Mouse (Mus musculus) heart, embryonic 15.5 days (tissue): ENCODE data around the gene Hnrnph3. TPM values are rescaled to one million over a fixed set of nuclear protein-coding genes. Genes with fewer than 3 reads are reported as not detected.

Source experiments
- ATAC-seq: fragments of 200-750 bp; cut with Nextera tagmentation; replicated peaks from 2 replicates; pipeline ENCODE4 v1.8.0; 2017; ENCODE audit warnings: low read depth, moderate TSS enrichment; ENCODE audit not compliant: insufficient number of reproducible peaks, insufficient read depth, low FRiP score
- H3K27ac ChIP-seq: fragments of 300-500 bp; sonication (generic); 2 replicates; pipeline ENCODE4 v1.5.1; 2015; ENCODE audit warnings: mild to moderate bottlenecking, inconsistent platforms
- H3K27me3 ChIP-seq: fragments of 300-500 bp; sonication (generic); 2 replicates; pipeline ENCODE4 v1.6.1; 2015; ENCODE audit warnings: inconsistent platforms
- H3K36me3 ChIP-seq: fragments of 300-500 bp; sonication (generic); 2 replicates; pipeline ENCODE4 v1.6.1; 2015; ENCODE audit warnings: mild to moderate bottlenecking, inconsistent platforms
- H3K4me1 ChIP-seq: fragments of 300-500 bp; sonication (generic); replicated peaks from 2 replicates; pipeline ENCODE4 v1.6.1; 2015; ENCODE audit warnings: inconsistent platforms
- H3K4me2 ChIP-seq: fragments of 300-500 bp; sonication (generic); 2 replicates; pipeline ENCODE4 v1.6.1; 2015; ENCODE audit warnings: inconsistent platforms, mild to moderate bottlenecking, moderate library complexity
- H3K4me3 ChIP-seq: fragments of 300-500 bp; sonication (generic); 2 replicates; pipeline ENCODE4 v1.5.1; 2015; ENCODE audit warnings: mild to moderate bottlenecking, inconsistent platforms
- H3K9ac ChIP-seq: fragments of 300-500 bp; sonication (generic); 2 replicates; pipeline ENCODE4 v1.6.1; 2015; ENCODE audit warnings: mild to moderate bottlenecking, inconsistent platforms
- H3K9me3 ChIP-seq: fragments of 300-500 bp; sonication (generic); replicated peaks from 2 replicates; pipeline ENCODE4 v1.6.1; 2016; ENCODE audit warnings: inconsistent platforms
- WGBS: fragments of 180-500 bp; shearing (Covaris S2); methylation state at CpG from one replicate; pipeline ENCODE4 v1.1.7; 2015; ENCODE audit warnings: mixed read lengths; 5-methylcytosine and 5-hydroxymethylcytosine counted together
- polyA plus RNA-seq: library from polyadenylated mRNA; unstranded; fragments of >200 nt; fragmentation: Nextera tagmentation; extraction: Ambion mirVana; gene quantifications from 2 replicates; pipeline ENCODE4 v1.2.1, GENCODE M21; 2015

The Hnrnph3 gene
- polyA plus RNA-seq, 1 experiment from 2014 or later: 58.1 TPM

GRCm38 (mm10) chr10:63014168-63014567 is 9.8 kb downstream of the Hnrnph3 start:
- Histone ChIP-seq H3K9ac (no peak overlapping the region), H3K27me3 (no peaks in the 10 kb centered on the region), H3K4me2 (no peak overlapping the region), H3K36me3 (peaks cover 75% of the 10 kb centered on the region), H3K9me3 (no peaks in the 10 kb centered on the region), H3K27ac (no peak overlapping the region), H3K4me3 (no peak overlapping the region), H3K4me1 (peaks cover 3% of the 10 kb centered on the region)
- 90% methylated on average over 9 of the region's 9 CpGs for WGBS
- no peak for ATAC-seq

GRCm38 (mm10) chr10:63013476-63013875 is 10.5 kb downstream of the Hnrnph3 start:
- 67% methylated on average over 3 of the region's 3 CpGs for WGBS
- Histone ChIP-seq H3K9ac (no peak overlapping the region), H3K4me3 (no peak overlapping the region), H3K4me2 (no peak overlapping the region), H3K27ac (no peak overlapping the region), H3K36me3 (peaks cover 80% of the 10 kb centered on the region), H3K9me3 (no peaks in the 10 kb centered on the region), H3K27me3 (no peaks in the 10 kb centered on the region), H3K4me1 (no peaks in the 10 kb centered on the region; the same call in 1 of the 2 replicates)
- no peak for ATAC-seq

- no peaks in the 10 kb centered on the region for H3K27me3 ChIP-seq
- no peak for ATAC-seq
- peaks cover 83% of the 10 kb centered on the region for H3K36me3 ChIP-seq
- no peaks in the 10 kb centered on the region for H3K4me1 ChIP-seq
- H3K27ac ChIP-seq: no peak overlapping the region
- H3K4me3 ChIP-seq: no peak overlapping the region
- no peak overlapping the region for H3K9ac ChIP-seq
- no peak overlapping the region for H3K4me2 ChIP-seq
- no peaks in the 10 kb centered on the region for H3K9me3 ChIP-seq
- whole genome bisulfite sequencing: 85% methylated on average over 6 of the region's 6 CpGs
Measured at GRCm38 (mm10) chr10:63011556-63011955, 12.5 kb downstream of the Hnrnph3 start.

GRCm38 (mm10) chr10:63010268-63010667 is 13.7 kb downstream of the Hnrnph3 start:
- 75% methylated on average over 4 of the region's 4 CpGs for WGBS
- ATAC-seq: no peak
- no peaks in the 10 kb centered on the region for H3K9me3 ChIP-seq
- no peak overlapping the region for H3K4me3 ChIP-seq
- H3K4me1 ChIP-seq: no peaks in the 10 kb centered on the region
- H3K4me2 ChIP-seq: no peak overlapping the region
- no peak overlapping the region for H3K9ac ChIP-seq
- peaks cover 82% of the 10 kb centered on the region for H3K36me3 ChIP-seq
- no peaks in the 10 kb centered on the region for H3K27me3 ChIP-seq
- no peak overlapping the region for H3K27ac ChIP-seq

- Histone ChIP-seq H3K27ac (no peak overlapping the region), H3K9me3 (no peaks in the 10 kb centered on the region), H3K36me3 (peaks cover 72% of the 10 kb centered on the region), H3K9ac (no peak overlapping the region), H3K4me1 (no peaks in the 10 kb centered on the region), H3K27me3 (no peaks in the 10 kb centered on the region), H3K4me2 (no peak overlapping the region), H3K4me3 (no peak overlapping the region)
- 61% methylated on average over 3 of the region's 3 CpGs for WGBS
- ATAC-seq: no peak
Measured at GRCm38 (mm10) chr10:63008193-63008592, 15.8 kb downstream of the Hnrnph3 start.

- H3K27me3 ChIP-seq: no peaks in the 10 kb centered on the region
- H3K9me3 ChIP-seq: no peaks in the 10 kb centered on the region
- H3K4me1 ChIP-seq: no peaks in the 10 kb centered on the region
- H3K9ac ChIP-seq: no peak overlapping the region
- H3K4me2 ChIP-seq: no peak overlapping the region
- ATAC-seq: no peak
- no peak overlapping the region for H3K27ac ChIP-seq
- H3K4me3 ChIP-seq: no peak overlapping the region
- H3K36me3 ChIP-seq: peaks cover 74% of the 10 kb centered on the region
- 87% methylated on average over 9 of the region's 9 CpGs for WGBS
Measured at GRCm38 (mm10) chr10:63004556-63004955, 19.5 kb downstream of the Hnrnph3 start.

- peaks cover 71% of the 10 kb centered on the region for H3K36me3 ChIP-seq
- no peak overlapping the region for H3K27ac ChIP-seq
- ATAC-seq: no peak
- H3K4me2 ChIP-seq: no peak overlapping the region
- WGBS: 65% methylated on average over 9 of the region's 9 CpGs
- no peak overlapping the region for H3K9ac ChIP-seq
- H3K9me3 ChIP-seq: no peaks in the 10 kb centered on the region
- no peaks in the 10 kb centered on the region for H3K4me1 ChIP-seq
- no peaks in the 10 kb centered on the region for H3K27me3 ChIP-seq
- H3K4me3 ChIP-seq: no peak overlapping the region
Measured at GRCm38 (mm10) chr10:63003252-63003651, 20.8 kb downstream of the Hnrnph3 start.

- Histone ChIP-seq H3K27me3 (no peaks in the 10 kb centered on the region), H3K4me3 (no peak overlapping the region), H3K27ac (no peak overlapping the region), H3K4me2 (no peak overlapping the region), H3K9me3 (no peaks in the 10 kb centered on the region), H3K4me1 (no peaks in the 10 kb centered on the region), H3K9ac (no peak overlapping the region), H3K36me3 (peaks cover 72% of the 10 kb centered on the region)
- no peak for ATAC-seq
- 73% methylated on average over 9 of the region's 9 CpGs for WGBS
Measured at GRCm38 (mm10) chr10:63000584-63000983, 23.4 kb downstream of the Hnrnph3 start.

GRCm38 (mm10) chr10:62993991-62994390 is 30.0 kb downstream of the Hnrnph3 start:
- H3K27ac ChIP-seq: no peak overlapping the region
- no peak overlapping the region for H3K9ac ChIP-seq
- no peak overlapping the region for H3K4me2 ChIP-seq
- no peaks in the 10 kb centered on the region for H3K4me1 ChIP-seq
- no peak overlapping the region for H3K4me3 ChIP-seq
- no peaks in the 10 kb centered on the region for H3K9me3 ChIP-seq
- ATAC-seq: no peak
- 80% methylated on average over 6 of the region's 9 CpGs for WGBS
- H3K27me3 ChIP-seq: no peaks in the 10 kb centered on the region
- peaks cover 67% of the 10 kb centered on the region for H3K36me3 ChIP-seq

GRCm38 (mm10) chr10:62990636-62991035 is 33.4 kb downstream of the Hnrnph3 start:
- WGBS: 93% methylated on average over 15 of the region's 15 CpGs

GRCm38 (mm10) chr10:62987341-62987740 is 36.7 kb downstream of the Hnrnph3 start:
- no peak overlapping the region for H3K27ac ChIP-seq
- H3K36me3 ChIP-seq: peaks cover 30% of the 10 kb centered on the region
- H3K9ac ChIP-seq: no peak overlapping the region
- no peaks in the 10 kb centered on the region for H3K9me3 ChIP-seq
- peaks cover 9% of the 10 kb centered on the region for H3K4me1 ChIP-seq
- no peak for ATAC-seq
- WGBS: 29% methylated on average over 3 of the region's 3 CpGs
- H3K4me3 ChIP-seq: no peak overlapping the region
- no peak overlapping the region for H3K4me2 ChIP-seq
- no peaks in the 10 kb centered on the region for H3K27me3 ChIP-seq

More at GRCm38 (mm10) chr10:62990636-62991035, 33.4 kb downstream of the Hnrnph3 start:
- H3K4me2 ChIP-seq: no peak overlapping the region
- no peak overlapping the region for H3K9ac ChIP-seq
- no peaks in the 10 kb centered on the region for H3K27me3 ChIP-seq
- no peak overlapping the region for H3K4me3 ChIP-seq
- no peaks in the 10 kb centered on the region for H3K9me3 ChIP-seq
- H3K36me3 ChIP-seq: peaks cover 44% of the 10 kb centered on the region
- H3K4me1 ChIP-seq: no peaks in the 10 kb centered on the region
- no peak for ATAC-seq
- no peak overlapping the region for H3K27ac ChIP-seq

- no peak overlapping the region for H3K9ac ChIP-seq
- no peak overlapping the region for H3K4me3 ChIP-seq
- no peaks in the 10 kb centered on the region for H3K27me3 ChIP-seq
- 58% methylated on average over 6 of the region's 6 CpGs for WGBS
- H3K4me1 ChIP-seq: peaks cover 15% of the 10 kb centered on the region
- H3K27ac ChIP-seq: peak overlapping the region; percentile 67
- H3K9me3 ChIP-seq: no peaks in the 10 kb centered on the region
- peak; percentile 38; the same call in 1 of the 2 replicates for ATAC-seq
- H3K4me2 ChIP-seq: 0 out of 2 replicates have a peak overlapping the region, but pooled peaks have one; percentile 11
- H3K36me3 ChIP-seq: peaks cover 4% of the 10 kb centered on the region; the same call in 1 of the 2 replicates
Measured at GRCm38 (mm10) chr10:62984495-62984894, 39.5 kb downstream of the Hnrnph3 start.
